Mouse (Mus musculus): ENCODE results near the gene Adamts15. TPM values are rescaled to one million over a fixed set of nuclear protein-coding genes. Genes with fewer than 3 reads are reported as not detected.

The Adamts15 gene
- total RNA-seq (2023): not detected

GRCm38 (mm10) chr9:30922197-30922894 lies at the start of gene Adamts15:
Adamts15 (minus strand) TSS chr9:30922452.

DNA sequence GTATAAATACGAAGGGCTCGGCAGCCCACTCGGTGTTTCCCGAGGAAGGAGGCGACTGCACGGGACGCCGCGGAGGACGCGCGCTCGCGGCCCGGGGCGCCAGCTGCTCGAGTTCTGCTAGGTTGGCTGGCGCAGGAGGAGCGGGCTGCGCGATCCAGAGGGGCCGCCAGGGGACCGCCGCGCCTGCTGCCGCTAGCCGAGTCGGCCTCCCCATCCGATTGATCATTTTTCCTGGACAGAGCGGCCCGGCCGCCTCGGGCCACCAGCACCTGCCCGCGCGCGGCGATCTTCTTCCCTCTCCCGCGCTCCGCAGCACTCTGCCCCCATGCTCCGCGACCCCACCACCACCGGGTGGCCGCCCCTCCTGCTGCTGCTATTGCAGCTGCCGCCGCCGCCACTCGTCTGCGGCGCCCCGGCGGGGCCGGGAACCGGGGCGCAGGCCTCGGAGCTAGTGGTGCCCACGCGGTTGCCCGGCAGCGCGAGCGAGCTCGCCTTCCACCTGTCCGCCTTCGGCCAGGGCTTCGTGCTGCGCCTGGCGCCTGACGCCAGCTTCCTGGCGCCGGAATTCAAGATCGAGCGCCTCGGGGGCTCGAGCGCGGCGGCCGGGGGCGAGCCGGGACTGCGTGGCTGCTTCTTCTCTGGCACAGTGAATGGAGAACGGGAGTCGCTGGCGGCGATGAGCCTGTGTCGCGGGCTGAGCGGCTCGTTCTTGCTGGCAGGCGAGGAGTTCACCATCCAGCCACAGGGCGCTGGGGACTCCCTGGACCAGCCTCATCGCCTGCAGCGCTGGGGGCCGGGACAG lies 20.5 kb upstream of the Adamts15 start, which contains the start of gene Adamts8:
Gene Adamts8 (plus strand): TSS at position 51 of the 802 bp plus-strand sequence.

Other genes starting within 250 kb of the Adamts15 start
- gene Adamts8, start 20.1 kb upstream of the Adamts15 start, total RNA-seq (2023): not detected
- gene Zbtb44, start 108.2 kb upstream of the Adamts15 start, total RNA-seq (2023): 10 to 100 TPM; 59.8 to 63.2 TPM
- gene St14, start 209.4 kb upstream of the Adamts15 start, total RNA-seq (2023): 10 to 100 TPM; 14.1 to 18.5 TPM

All from B cell, adult 67 days (primary cell).